Mouse (Mus musculus): ENCODE measurements at regions not wholly inside any gene's neighbourhood (a gene's known extent, or its start where the extent isn't known, plus 50 kb on each side); places are given as distances from the start of the nearest gene placed in this dataset.

GRCm38 (mm10) chr4:127809006-127809405 lies 161.7 kb downstream of the CK137956 start:
- no peak for TF ChIP-seq CTCF (IDR thresholded peaks at IDR 0.05; ENCODE audit: control insufficient read depth, insufficient read depth, low read length)
- no peak for TF ChIP-seq POLR2A (IDR thresholded peaks at IDR 0.05; ENCODE audit: borderline replicate concordance, control insufficient read depth, low read depth, low read length)
- Histone ChIP-seq H3K27ac (ENCODE audit: control insufficient read depth, insufficient read depth, low read depth, low read length, poor library complexity) (no peak overlapping the region), H3K4me1 (ENCODE audit: control insufficient read depth, insufficient read depth, low read length) (no peaks in the 10 kb centered on the region), H3K4me3 (replicated peaks; ENCODE audit: control insufficient read depth, low read depth, low read length) (no peak overlapping the region)
- 65% methylated on average over 6 of the region's 6 CpGs for WGBS

- H3K4me1 ChIP-seq (ENCODE audit: control insufficient read depth, insufficient read depth, low read length), result no peaks in the 10 kb centered on the region
- no peak overlapping the region for H3K4me3 ChIP-seq (replicated peaks; ENCODE audit: control insufficient read depth, low read depth, low read length)
- TF ChIP-seq CTCF (IDR thresholded peaks at IDR 0.05; ENCODE audit: control insufficient read depth, insufficient read depth, low read length) (no peak), POLR2A (IDR thresholded peaks at IDR 0.05; ENCODE audit: borderline replicate concordance, control insufficient read depth, low read depth, low read length) (no peak)
- 73% methylated on average over 12 of the region's 12 CpGs for WGBS
- H3K27ac ChIP-seq (ENCODE audit: control insufficient read depth, insufficient read depth, low read depth, low read length, poor library complexity), result no peak overlapping the region
Observed at GRCm38 (mm10) chr4:127789206-127789605, 181.5 kb downstream of the CK137956 start.

- Histone ChIP-seq H3K4me3 (replicated peaks; ENCODE audit: control insufficient read depth, low read depth, low read length) (no peak overlapping the region), H3K4me1 (ENCODE audit: control insufficient read depth, insufficient read depth, low read length) (no peaks in the 10 kb centered on the region), H3K27ac (ENCODE audit: control insufficient read depth, insufficient read depth, low read depth, low read length, poor library complexity) (no peak overlapping the region)
- 71% methylated on average over 3 of the region's 3 CpGs for WGBS
- no peak for TF ChIP-seq CTCF (IDR thresholded peaks at IDR 0.05; ENCODE audit: control insufficient read depth, insufficient read depth, low read length)
- TF ChIP-seq POLR2A (IDR thresholded peaks at IDR 0.05; ENCODE audit: borderline replicate concordance, control insufficient read depth, low read depth, low read length), result no peak
Observed at GRCm38 (mm10) chr4:127785786-127786185, 185.0 kb downstream of the CK137956 start.

GRCm38 (mm10) chr4:127771966-127772500 lies 198.7 kb downstream of the CK137956 start:
- H3K27ac ChIP-seq (ENCODE audit: control insufficient read depth, insufficient read depth, low read depth, low read length, poor library complexity), result no peak overlapping the region
- TF ChIP-seq POLR2A (IDR thresholded peaks at IDR 0.05; ENCODE audit: borderline replicate concordance, control insufficient read depth, low read depth, low read length), result no peak
- no peak for TF ChIP-seq CTCF (IDR thresholded peaks at IDR 0.05; ENCODE audit: control insufficient read depth, insufficient read depth, low read length)

GRCm38 (mm10) chr4:127763736-127764135 lies 207.0 kb downstream of the CK137956 start:
- H3K4me3 ChIP-seq (replicated peaks; ENCODE audit: control insufficient read depth, low read depth, low read length), result no peak overlapping the region
- 87% methylated on average over 5 of the region's 5 CpGs for WGBS

More at GRCm38 (mm10) chr4:127771966-127772500, 198.7 kb downstream of the CK137956 start:
- WGBS, result 65% methylated on average over 5 of the region's 5 CpGs
- Histone ChIP-seq H3K4me3 (replicated peaks; ENCODE audit: control insufficient read depth, low read depth, low read length) (no peak overlapping the region), H3K4me1 (ENCODE audit: control insufficient read depth, insufficient read depth, low read length) (no peaks in the 10 kb centered on the region)

GRCm38 (mm10) chr4:127758961-127759360 lies 211.8 kb downstream of the CK137956 start:
- H3K4me1 ChIP-seq (ENCODE audit: control insufficient read depth, insufficient read depth, low read length), result no peaks in the 10 kb centered on the region

More at GRCm38 (mm10) chr4:127763736-127764135, 207.0 kb downstream of the CK137956 start:
- TF ChIP-seq POLR2A (IDR thresholded peaks at IDR 0.05; ENCODE audit: borderline replicate concordance, control insufficient read depth, low read depth, low read length) (no peak), CTCF (IDR thresholded peaks at IDR 0.05; ENCODE audit: control insufficient read depth, insufficient read depth, low read length) (no peak)
- no peak overlapping the region for H3K27ac ChIP-seq (ENCODE audit: control insufficient read depth, insufficient read depth, low read depth, low read length, poor library complexity)
- no peaks in the 10 kb centered on the region for H3K4me1 ChIP-seq (ENCODE audit: control insufficient read depth, insufficient read depth, low read length)

GRCm38 (mm10) chr4:127756238-127756637 lies 214.5 kb downstream of the CK137956 start:
- WGBS, result 76% methylated on average over 6 of the region's 6 CpGs
- H3K4me3 ChIP-seq (replicated peaks; ENCODE audit: control insufficient read depth, low read depth, low read length), result no peak overlapping the region
- no peak overlapping the region for H3K27ac ChIP-seq (ENCODE audit: control insufficient read depth, insufficient read depth, low read depth, low read length, poor library complexity)

More at GRCm38 (mm10) chr4:127758961-127759360, 211.8 kb downstream of the CK137956 start:
- Histone ChIP-seq H3K27ac (ENCODE audit: control insufficient read depth, insufficient read depth, low read depth, low read length, poor library complexity) (no peak overlapping the region), H3K4me3 (replicated peaks; ENCODE audit: control insufficient read depth, low read depth, low read length) (no peak overlapping the region)
- 80% methylated on average over 9 of the region's 9 CpGs for WGBS
- TF ChIP-seq CTCF (IDR thresholded peaks at IDR 0.05; ENCODE audit: control insufficient read depth, insufficient read depth, low read length), result no peak
- TF ChIP-seq POLR2A (IDR thresholded peaks at IDR 0.05; ENCODE audit: borderline replicate concordance, control insufficient read depth, low read depth, low read length), result no peak

GRCm38 (mm10) chr4:127750781-127751180 lies 220.0 kb downstream of the CK137956 start:
- no peaks in the 10 kb centered on the region for H3K4me1 ChIP-seq (ENCODE audit: control insufficient read depth, insufficient read depth, low read length)
- TF ChIP-seq POLR2A (IDR thresholded peaks at IDR 0.05; ENCODE audit: borderline replicate concordance, control insufficient read depth, low read depth, low read length), result no peak
- no peak for TF ChIP-seq CTCF (IDR thresholded peaks at IDR 0.05; ENCODE audit: control insufficient read depth, insufficient read depth, low read length)
- 59% methylated on average over 3 of the region's 3 CpGs for WGBS
- H3K27ac ChIP-seq (ENCODE audit: control insufficient read depth, insufficient read depth, low read depth, low read length, poor library complexity), result no peak overlapping the region
- H3K4me3 ChIP-seq (replicated peaks; ENCODE audit: control insufficient read depth, low read depth, low read length), result no peak overlapping the region

More at GRCm38 (mm10) chr4:127756238-127756637, 214.5 kb downstream of the CK137956 start:
- H3K4me1 ChIP-seq (ENCODE audit: control insufficient read depth, insufficient read depth, low read length), result no peaks in the 10 kb centered on the region
- TF ChIP-seq CTCF (IDR thresholded peaks at IDR 0.05; ENCODE audit: control insufficient read depth, insufficient read depth, low read length) (no peak), POLR2A (IDR thresholded peaks at IDR 0.05; ENCODE audit: borderline replicate concordance, control insufficient read depth, low read depth, low read length) (no peak)

GRCm38 (mm10) chr4:127747876-127748275 lies 222.9 kb downstream of the CK137956 start:
- H3K27ac ChIP-seq (ENCODE audit: control insufficient read depth, insufficient read depth, low read depth, low read length, poor library complexity), result no peak overlapping the region
- no peak overlapping the region for H3K4me3 ChIP-seq (replicated peaks; ENCODE audit: control insufficient read depth, low read depth, low read length)
- TF ChIP-seq CTCF (IDR thresholded peaks at IDR 0.05; ENCODE audit: control insufficient read depth, insufficient read depth, low read length) (no peak), POLR2A (IDR thresholded peaks at IDR 0.05; ENCODE audit: borderline replicate concordance, control insufficient read depth, low read depth, low read length) (no peak)
- H3K4me1 ChIP-seq (ENCODE audit: control insufficient read depth, insufficient read depth, low read length), result no peaks in the 10 kb centered on the region
- 74% methylated on average over 5 of the region's 5 CpGs for WGBS

Data from bone marrow, adult 2 months (tissue).